Mouse (Mus musculus) testis, adult 2 months (tissue): ENCODE results near the gene Pgls. TPM values are rescaled to one million over a fixed set of nuclear protein-coding genes. Genes with fewer than 3 reads are reported as not detected.

Experiments
- H3K27ac ChIP-seq: fragments of 200-500 bp; 2 replicates; pipeline ENCODE4 v1.5.1; 2012; ENCODE audit warnings: low read depth, low read length; ENCODE audit not compliant: control insufficient read depth, insufficient read depth
- H3K27me3 ChIP-seq: fragments of 200-500 bp; 2 replicates; pipeline ENCODE4 v1.6.1; 2012; ENCODE audit warnings: mild to moderate bottlenecking, low read length, moderate library complexity; ENCODE audit not compliant: control insufficient read depth, insufficient read depth
- H3K36me3 ChIP-seq: fragments of 200-500 bp; 2 replicates; pipeline ENCODE4 v1.6.1; 2012; ENCODE audit warnings: mild to moderate bottlenecking, low read length; ENCODE audit not compliant: control insufficient read depth, insufficient read depth
- H3K4me1 ChIP-seq: fragments of 200-500 bp; 2 replicates; pipeline ENCODE4 v1.6.1; 2012; ENCODE audit warnings: low read length; ENCODE audit not compliant: control insufficient read depth, insufficient read depth
- H3K4me3 ChIP-seq: fragments of 200-500 bp; 2 replicates; pipeline ENCODE4 v1.5.1; 2012; ENCODE audit warnings: low read depth, mild to moderate bottlenecking, low read length, moderate library complexity, mixed read lengths; ENCODE audit not compliant: control insufficient read depth
- CTCF ChIP-seq: fragments of 200-500 bp; IDR thresholded peaks from 2 replicates; pipeline ENCODE4 v1.5.1; 2012; ENCODE audit warnings: low read depth, mild to moderate bottlenecking, inconsistent platforms, low read length, moderate library complexity; ENCODE audit not compliant: control insufficient read depth, insufficient read depth, insufficient replicate concordance
- POLR2A ChIP-seq: fragments of 200-500 bp; IDR thresholded peaks from 2 replicates; pipeline ENCODE4 v1.6.1; 2012; ENCODE audit warnings: low read depth, mild to moderate bottlenecking, inconsistent platforms, low read length, moderate library complexity; ENCODE audit not compliant: control insufficient read depth
- polyA plus RNA-seq: library from polyadenylated mRNA; depleted of rRNA; stranded (reverse); fragments of >200 nt; gene quantifications from 2 replicates; pipeline ENCODE4 v1.2.3, GENCODE M21; 2012

Gene Pgls
- polyA plus RNA-seq, 1 experiment: 88.4 TPM

DNA sequence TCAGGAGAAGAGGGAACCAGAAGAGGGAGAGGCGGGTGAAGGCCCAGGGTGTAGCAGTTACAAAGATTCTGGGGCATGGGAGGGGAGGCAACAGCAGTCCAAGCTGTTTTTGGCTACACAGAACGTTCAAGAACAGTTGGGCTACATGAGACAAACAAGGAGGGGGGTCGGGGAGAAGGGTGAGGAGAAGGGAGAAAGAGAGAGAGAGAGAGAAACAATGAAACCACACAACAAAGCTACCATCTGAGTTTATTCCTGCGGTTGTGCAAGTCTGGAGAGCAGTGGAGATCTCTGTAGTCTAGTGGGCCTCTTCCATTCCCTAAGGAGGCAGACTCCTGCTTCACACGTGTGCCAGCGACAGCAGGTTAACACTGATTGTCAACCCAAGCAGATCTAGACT lies 38.0 kb upstream of the Pgls start:
- H3K27me3 ChIP-seq: no peaks in the 10 kb centered on the region
- H3K27ac ChIP-seq: no peak overlapping the region
- peaks cover 10% of the 10 kb centered on the region for H3K4me1 ChIP-seq
- no peaks in the 10 kb centered on the region for H3K36me3 ChIP-seq
- TF ChIP-seq CTCF (no peak), POLR2A (no peak)
- H3K4me3 ChIP-seq: peak overlapping the region; percentile 27; the same call in 1 of the 2 replicates

DNA sequence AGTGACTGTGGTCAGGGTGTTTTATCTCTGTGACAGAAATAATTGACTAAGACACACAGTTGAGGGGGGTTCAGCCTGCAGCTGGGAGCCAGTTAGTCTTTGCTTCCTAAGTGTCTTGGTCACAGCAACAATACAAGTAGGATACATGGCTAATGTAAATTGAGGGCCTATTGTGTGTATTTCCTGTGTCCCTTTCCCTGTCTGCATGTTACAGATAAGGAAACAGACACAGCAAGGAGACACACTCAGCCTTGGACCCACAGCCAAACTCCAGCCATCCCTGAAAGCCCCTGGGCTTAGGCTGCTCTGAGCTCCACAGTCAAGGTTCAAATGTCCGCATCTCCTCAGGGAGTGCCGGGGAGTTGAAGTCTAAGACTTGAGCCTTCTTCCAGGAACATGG lies 37.3 kb upstream of the Pgls start:
- Histone ChIP-seq H3K27me3 (no peaks in the 10 kb centered on the region), H3K4me1 (peaks cover 13% of the 10 kb centered on the region), H3K36me3 (no peaks in the 10 kb centered on the region), H3K4me3 (peak overlapping the region; percentile 27; the same call in 1 of the 2 replicates), H3K27ac (no peak overlapping the region)
- no peak for TF ChIP-seq POLR2A
- TF ChIP-seq CTCF: no peak

DNA sequence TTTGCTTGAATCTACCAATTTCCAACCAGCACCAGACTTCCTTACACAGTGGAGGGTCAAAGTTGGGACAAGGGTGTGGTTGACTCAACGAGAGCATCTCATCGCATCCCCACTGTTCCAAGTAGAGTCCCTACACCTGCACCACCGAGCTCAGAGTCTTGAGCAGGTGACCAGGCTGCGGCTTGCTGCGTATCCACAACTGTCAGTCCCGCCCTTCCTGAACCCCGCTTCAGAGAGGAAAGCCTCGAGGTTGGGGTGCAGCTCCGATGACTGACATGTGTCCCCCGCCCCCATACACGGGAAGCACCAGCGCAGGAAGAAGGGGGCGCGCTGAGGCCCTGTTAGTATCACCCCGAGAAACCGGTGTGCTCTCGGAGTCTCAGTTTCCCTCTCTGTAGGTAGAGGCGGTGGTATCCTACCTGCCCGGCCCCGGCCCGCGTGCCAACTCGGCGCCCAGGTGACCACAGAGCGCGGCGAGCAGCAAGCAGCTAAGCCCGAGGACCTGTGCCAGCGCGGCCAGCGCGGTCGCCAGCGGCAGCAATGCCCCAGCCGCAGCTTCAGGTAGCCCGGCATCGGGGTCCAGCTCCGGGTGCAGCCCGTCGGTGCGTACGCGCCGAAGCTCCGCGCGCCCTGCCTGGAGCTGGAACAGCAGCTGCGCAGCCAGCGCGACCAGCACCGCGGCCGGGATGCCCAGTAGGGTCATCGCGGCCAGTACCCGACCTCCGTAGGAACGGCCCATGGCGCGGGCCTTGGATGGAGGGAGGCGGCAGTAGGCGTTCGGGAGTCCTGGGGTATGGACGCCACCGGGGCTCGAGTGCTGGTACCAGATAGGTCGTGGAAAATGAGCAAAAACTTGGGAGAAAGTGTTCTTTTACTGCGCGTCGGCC lies 33.7 kb upstream of the Pgls start, which contains the start of gene Tmem221:
Gene Tmem221, minus strand, starts transcription at position 801 of the 887 bp plus-strand sequence.
- Histone ChIP-seq H3K4me1 (peaks cover 22% of the 10 kb centered on the region), H3K27ac (no peak within 1 kb of the TSS), H3K36me3 (no peaks in the 10 kb centered on the region), H3K27me3 (no peaks in the 10 kb centered on the region), H3K4me3 (peak within 1 kb of the TSS; percentile 40)
- TF ChIP-seq CTCF (no peak), POLR2A (no peak)

DNA sequence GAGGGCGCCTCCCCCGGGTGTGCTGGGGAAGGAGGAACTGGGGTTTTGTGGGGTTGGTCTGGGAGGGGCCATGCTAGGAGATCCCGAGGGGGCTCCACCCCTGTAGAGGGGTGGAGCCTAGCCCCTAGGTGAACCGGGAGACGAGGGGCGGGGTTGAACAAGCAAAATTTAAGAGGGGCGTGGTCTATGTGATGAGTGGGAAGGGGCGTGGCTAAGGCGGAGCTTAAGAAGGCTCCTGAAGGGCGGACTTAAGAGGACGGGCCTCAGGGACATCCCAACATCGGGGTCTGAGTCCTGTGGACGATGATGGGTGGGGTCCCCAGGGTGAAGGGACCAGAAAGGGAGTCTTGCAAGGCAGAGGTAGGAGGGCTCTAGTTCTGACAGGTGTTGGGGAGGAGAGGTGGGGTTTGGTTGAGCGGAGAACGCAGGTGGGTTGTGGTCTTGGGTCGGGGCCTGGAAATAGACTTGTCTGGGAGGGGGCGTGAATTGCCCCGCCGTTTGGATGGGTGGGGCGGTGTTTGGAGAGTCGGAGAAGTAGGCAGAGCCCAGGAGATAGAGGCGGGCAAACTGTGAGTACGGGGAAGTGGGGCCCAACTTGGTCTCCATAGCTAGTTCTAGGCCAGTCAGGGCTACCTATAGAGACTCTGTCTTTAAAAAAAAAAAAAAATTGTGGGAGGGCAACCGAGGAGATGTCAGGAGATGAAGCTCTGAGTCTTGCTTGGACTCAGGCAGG lies 32.9 kb upstream of the Pgls start:
- Histone ChIP-seq H3K27me3 (no peaks in the 10 kb centered on the region), H3K4me1 (peaks cover 21% of the 10 kb centered on the region), H3K27ac (no peak overlapping the region), H3K4me3 (peak overlapping the region; percentile 40), H3K36me3 (no peaks in the 10 kb centered on the region)
- TF ChIP-seq POLR2A (no peak), CTCF (no peak)

DNA sequence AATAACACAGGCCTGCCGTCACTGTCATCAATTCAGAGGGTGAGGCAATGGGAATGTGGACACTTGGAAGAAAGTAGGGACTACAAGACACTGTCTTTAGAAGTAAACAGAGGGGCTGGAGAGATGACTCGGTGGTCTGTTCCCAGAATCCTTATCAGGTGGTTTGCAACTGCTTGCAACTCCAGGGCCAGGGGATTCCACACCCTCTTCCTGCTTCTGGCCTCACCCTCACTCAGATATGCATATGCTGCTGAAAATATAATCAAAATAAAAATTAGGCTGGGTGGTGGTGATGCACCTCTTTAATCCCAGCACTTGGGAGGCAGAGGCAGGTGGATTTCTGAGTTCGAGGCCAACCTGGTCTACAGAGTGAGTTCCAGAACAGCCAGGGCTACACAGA lies 31.9 kb upstream of the Pgls start:
- TF ChIP-seq CTCF (no peak), POLR2A (no peak)
- Histone ChIP-seq H3K4me3 (no peak overlapping the region), H3K36me3 (no peaks in the 10 kb centered on the region), H3K27me3 (no peaks in the 10 kb centered on the region), H3K4me1 (peaks cover 18% of the 10 kb centered on the region), H3K27ac (no peak overlapping the region)

DNA sequence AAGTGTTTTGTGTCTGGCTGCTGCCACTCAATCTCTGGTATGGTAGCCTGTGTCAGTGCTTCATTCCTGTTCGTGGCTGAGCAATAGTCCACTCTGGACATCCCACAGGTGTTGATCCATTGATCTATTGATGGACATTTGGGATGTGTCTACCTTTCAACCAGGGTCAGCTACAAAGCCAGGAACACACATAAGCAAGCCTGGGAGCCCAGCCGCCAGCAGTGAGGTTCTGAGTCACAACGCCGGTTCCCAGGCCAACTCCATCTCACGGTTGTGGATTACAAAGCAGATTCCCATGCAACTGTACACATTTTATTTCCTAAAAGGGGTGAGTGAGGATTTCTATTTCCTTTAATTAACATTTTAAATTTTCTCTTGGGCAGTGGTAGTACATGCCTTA lies 31.2 kb upstream of the Pgls start:
- Histone ChIP-seq H3K36me3 (no peaks in the 10 kb centered on the region), H3K4me1 (peaks cover 18% of the 10 kb centered on the region), H3K27ac (no peak overlapping the region), H3K27me3 (no peaks in the 10 kb centered on the region), H3K4me3 (no peak overlapping the region)
- TF ChIP-seq POLR2A: no peak
- TF ChIP-seq CTCF: no peak

DNA sequence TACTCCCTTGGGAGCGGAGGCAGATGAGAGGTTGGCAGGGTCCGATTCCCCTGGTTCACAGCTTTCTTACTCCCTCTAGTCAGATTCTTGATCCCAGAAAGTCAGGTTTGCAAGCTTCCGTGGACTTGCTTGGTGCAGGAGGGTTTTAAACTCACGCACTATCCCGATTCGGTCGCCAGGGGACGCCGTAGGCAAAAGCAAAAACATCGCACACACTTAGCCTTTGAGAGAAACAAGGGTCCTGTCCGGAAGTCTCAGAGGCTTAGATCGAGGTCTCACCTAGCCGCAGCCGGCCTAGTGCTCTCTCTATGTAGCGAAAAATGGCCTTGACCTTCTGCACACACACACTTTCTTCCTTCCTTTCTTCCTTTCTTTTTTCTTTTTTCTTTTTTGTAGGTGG lies 30.6 kb upstream of the Pgls start:
- TF ChIP-seq POLR2A: no peak
- peak; percentile 86; the same call in 1 of the 2 replicates for TF ChIP-seq CTCF
- Histone ChIP-seq H3K27me3 (no peaks in the 10 kb centered on the region), H3K36me3 (no peaks in the 10 kb centered on the region)

More for the DNA sequence above, 30.6 kb upstream of the Pgls start:
- Histone ChIP-seq H3K4me1 (peaks cover 18% of the 10 kb centered on the region), H3K4me3 (no peak overlapping the region), H3K27ac (no peak overlapping the region)
